Mouse (Mus musculus): ENCODE measurements at regions not wholly inside any gene's neighbourhood (a gene's known extent, or its start where the extent isn't known, plus 50 kb on each side); places are given as distances from the start of the nearest gene placed in this dataset.

DNA sequence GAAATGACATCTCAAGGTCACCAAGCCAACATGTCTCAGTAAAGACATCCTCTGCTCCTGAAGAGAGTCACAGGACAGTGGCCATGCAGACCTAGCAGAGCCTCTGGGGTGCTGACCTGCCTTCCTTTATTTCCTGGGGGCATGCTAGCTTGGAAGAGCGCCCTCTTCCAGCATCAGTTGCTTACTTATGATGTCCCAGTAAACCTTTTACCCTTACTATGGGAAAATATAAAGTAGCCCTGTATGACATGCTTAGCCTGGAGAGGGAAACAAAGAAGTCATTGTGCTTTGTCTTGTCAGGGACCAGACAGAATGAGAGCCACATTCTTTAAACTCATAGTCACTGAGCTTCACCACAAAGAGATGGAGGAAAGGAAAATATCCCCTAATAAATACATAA lies 82.9 kb downstream of the Postn start:
- TF ChIP-seq CTCF (IDR thresholded peaks at IDR 0.05; ENCODE audit: low read depth): no peak
- no peak overlapping the region for H3K4me3 ChIP-seq (ENCODE audit: low read depth, low read length)
- H3K27me3 ChIP-seq (ENCODE audit: insufficient read depth, low read length): no peaks in the 10 kb centered on the region
- H3K9me3 ChIP-seq (ENCODE audit: low read length): no peaks in the 10 kb centered on the region
- no peak overlapping the region for H3K9ac ChIP-seq
- ATAC-seq (no peak), DNase-seq (no peak)
- H3K4me2 ChIP-seq (ENCODE audit: low read depth): no peak overlapping the region
- H3K4me1 ChIP-seq (ENCODE audit: insufficient read depth): no peaks in the 10 kb centered on the region
- H3K27ac ChIP-seq (ENCODE audit: low read depth, low read length): no peak overlapping the region
- H3K36me3 ChIP-seq (ENCODE audit: insufficient read depth): no peaks in the 10 kb centered on the region
- 63% methylated on average over 1 of the region's 1 CpGs for WGBS

DNA sequence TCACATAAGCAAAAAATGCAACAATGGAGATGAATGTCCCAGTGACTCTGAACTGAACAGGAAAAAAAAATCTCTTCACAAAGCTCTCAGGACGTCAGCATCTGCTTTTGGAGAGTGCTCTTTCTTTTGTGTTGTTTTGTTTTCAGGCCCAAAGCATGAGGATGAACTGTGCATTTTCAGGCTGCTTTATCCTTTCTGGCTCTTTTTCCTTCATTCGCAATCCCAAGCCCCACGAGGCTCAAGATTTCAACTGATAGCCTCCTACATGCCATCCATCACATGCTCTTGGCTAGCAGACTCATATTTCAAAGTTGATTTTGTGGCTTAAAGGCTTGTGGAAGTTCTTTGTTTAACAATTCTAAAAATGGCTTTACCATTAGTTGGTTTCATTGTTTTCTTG lies 86.0 kb downstream of the Postn start:
- Histone ChIP-seq H3K27me3 (ENCODE audit: insufficient read depth, low read length) (no peaks in the 10 kb centered on the region), H3K9ac (no peak overlapping the region), H3K4me1 (ENCODE audit: insufficient read depth) (no peaks in the 10 kb centered on the region), H3K9me3 (ENCODE audit: low read length) (no peaks in the 10 kb centered on the region), H3K4me2 (ENCODE audit: low read depth) (no peak overlapping the region), H3K27ac (ENCODE audit: low read depth, low read length) (no peak overlapping the region), H3K36me3 (ENCODE audit: insufficient read depth) (no peaks in the 10 kb centered on the region), H3K4me3 (ENCODE audit: low read depth, low read length) (no peak overlapping the region)
- 23% methylated on average over 3 of the region's 3 CpGs for WGBS
- no peak for TF ChIP-seq CTCF (IDR thresholded peaks at IDR 0.05; ENCODE audit: low read depth)
- ATAC-seq: no peak
- no peak for DNase-seq

DNA sequence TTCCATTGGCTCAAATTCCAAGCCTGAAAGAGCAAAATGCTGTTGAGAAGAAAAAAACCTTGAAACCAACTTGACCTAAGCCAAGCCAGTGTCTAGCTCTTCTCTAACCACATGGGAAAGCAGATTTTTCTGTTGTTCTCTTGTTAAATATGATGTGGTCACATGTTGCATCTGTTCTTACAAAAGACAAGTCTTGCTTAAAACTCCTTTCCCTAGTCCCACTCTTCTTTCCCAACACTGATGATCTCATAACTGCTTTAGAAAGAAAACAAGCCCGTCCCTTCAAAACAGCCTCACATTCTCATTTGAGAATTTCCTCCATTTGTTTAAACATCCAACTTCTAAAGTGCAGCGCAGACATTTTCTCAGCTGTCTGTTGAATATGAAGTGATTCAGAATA lies 96.5 kb downstream of the Postn start:
- no peak for TF ChIP-seq CTCF (IDR thresholded peaks at IDR 0.05; ENCODE audit: low read depth)
- Histone ChIP-seq H3K4me2 (ENCODE audit: low read depth) (no peak overlapping the region), H3K27me3 (ENCODE audit: insufficient read depth, low read length) (no peaks in the 10 kb centered on the region), H3K9ac (no peak overlapping the region), H3K4me3 (ENCODE audit: low read depth, low read length) (no peak overlapping the region), H3K9me3 (ENCODE audit: low read length) (no peaks in the 10 kb centered on the region), H3K27ac (ENCODE audit: low read depth, low read length) (no peak overlapping the region), H3K4me1 (ENCODE audit: insufficient read depth) (no peaks in the 10 kb centered on the region), H3K36me3 (ENCODE audit: insufficient read depth) (no peaks in the 10 kb centered on the region)
- WGBS: 73% methylated on average over 2 of the region's 2 CpGs
- no peak for DNase-seq
- no peak for ATAC-seq

DNA sequence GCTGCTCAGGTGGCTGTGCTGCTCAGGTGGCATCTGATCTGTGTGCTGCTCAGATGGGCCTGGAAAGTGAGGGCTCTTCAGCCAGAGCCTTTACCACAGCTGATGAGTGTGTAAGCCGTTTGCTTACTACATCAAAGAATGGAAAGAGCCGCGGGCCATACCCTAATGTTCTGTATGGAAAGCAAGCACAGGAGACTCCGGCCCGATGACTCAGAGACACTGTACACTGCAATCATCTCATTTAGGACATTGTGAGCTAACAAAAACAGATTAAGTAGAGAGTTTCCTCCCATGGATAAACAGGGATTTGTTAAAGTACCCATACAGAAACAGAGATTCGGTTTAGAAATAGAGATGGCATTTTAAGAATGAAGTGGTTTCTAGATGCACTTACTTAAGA lies 100.5 kb downstream of the Postn start:
- H3K4me2 ChIP-seq (ENCODE audit: low read depth): no peak overlapping the region
- DNase-seq (no peak), ATAC-seq (no peak)
- WGBS: 91% methylated on average over 6 of the region's 6 CpGs
- no peak overlapping the region for H3K9ac ChIP-seq
- TF ChIP-seq CTCF (IDR thresholded peaks at IDR 0.05; ENCODE audit: low read depth): no peak
- no peaks in the 10 kb centered on the region for H3K36me3 ChIP-seq (ENCODE audit: insufficient read depth)
- no peak overlapping the region for H3K27ac ChIP-seq (ENCODE audit: low read depth, low read length)
- H3K9me3 ChIP-seq (ENCODE audit: low read length): no peaks in the 10 kb centered on the region
- H3K4me1 ChIP-seq (ENCODE audit: insufficient read depth): no peaks in the 10 kb centered on the region
- H3K27me3 ChIP-seq (ENCODE audit: insufficient read depth, low read length): no peaks in the 10 kb centered on the region
- no peak overlapping the region for H3K4me3 ChIP-seq (ENCODE audit: low read depth, low read length)

DNA sequence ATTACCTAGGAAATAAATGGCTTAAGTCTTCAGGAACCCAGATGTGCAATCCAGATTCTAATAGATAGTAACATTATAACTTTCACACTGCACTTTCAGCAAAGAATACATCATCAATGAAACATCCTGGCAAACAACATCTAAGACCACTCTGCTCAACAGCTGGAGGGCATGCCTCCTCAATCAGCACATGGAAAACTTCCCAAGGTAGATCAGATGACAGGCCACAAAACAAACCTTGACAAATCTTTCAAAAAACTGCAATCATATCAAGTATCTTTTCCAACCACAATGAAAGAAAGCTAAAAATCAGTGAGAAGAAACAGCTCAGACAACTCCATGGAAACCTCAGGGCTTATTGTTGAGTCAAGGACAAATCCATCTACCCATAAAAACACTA lies 105.2 kb downstream of the Postn start:
- H3K9me3 ChIP-seq (ENCODE audit: low read length): no peaks in the 10 kb centered on the region
- H3K36me3 ChIP-seq (ENCODE audit: insufficient read depth): no peaks in the 10 kb centered on the region
- no peak overlapping the region for H3K4me2 ChIP-seq (ENCODE audit: low read depth)
- DNase-seq (no peak), ATAC-seq (no peak)
- no peak for TF ChIP-seq CTCF (IDR thresholded peaks at IDR 0.05; ENCODE audit: low read depth)
- H3K9ac ChIP-seq: no peak overlapping the region
- no peak overlapping the region for H3K4me3 ChIP-seq (ENCODE audit: low read depth, low read length)
- H3K27ac ChIP-seq (ENCODE audit: low read depth, low read length): no peak overlapping the region
- no peaks in the 10 kb centered on the region for H3K4me1 ChIP-seq (ENCODE audit: insufficient read depth)
- no peaks in the 10 kb centered on the region for H3K27me3 ChIP-seq (ENCODE audit: insufficient read depth, low read length)

DNA sequence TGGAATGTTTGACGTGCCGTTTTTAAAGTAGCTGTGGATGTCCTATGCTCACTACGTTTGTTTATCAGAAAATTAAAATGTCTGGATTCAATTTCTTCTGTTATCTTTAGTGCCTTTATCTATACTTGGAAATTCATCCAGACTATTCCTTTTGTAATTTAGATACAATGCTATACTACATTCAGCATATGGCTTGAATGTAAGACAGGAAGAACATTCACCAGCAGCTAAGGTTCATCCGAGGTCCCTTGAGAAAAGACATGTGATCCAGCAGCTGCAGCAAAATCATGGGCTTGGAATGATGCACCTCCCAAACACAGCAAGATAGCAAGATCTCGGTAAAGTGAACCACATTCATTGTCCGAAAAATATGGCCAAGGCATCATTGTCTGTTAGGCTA lies 113.3 kb downstream of the Postn start:
- DNase-seq (no peak), ATAC-seq (no peak)
- Histone ChIP-seq H3K36me3 (ENCODE audit: insufficient read depth) (no peaks in the 10 kb centered on the region), H3K9ac (no peak overlapping the region), H3K27me3 (ENCODE audit: insufficient read depth, low read length) (no peaks in the 10 kb centered on the region), H3K4me2 (ENCODE audit: low read depth) (no peak overlapping the region), H3K4me3 (ENCODE audit: low read depth, low read length) (no peak overlapping the region), H3K27ac (ENCODE audit: low read depth, low read length) (no peak overlapping the region), H3K9me3 (ENCODE audit: low read length) (no peaks in the 10 kb centered on the region), H3K4me1 (ENCODE audit: insufficient read depth) (no peaks in the 10 kb centered on the region)
- 77% methylated on average over 6 of the region's 6 CpGs for WGBS
- no peak for TF ChIP-seq CTCF (IDR thresholded peaks at IDR 0.05; ENCODE audit: low read depth)

DNA sequence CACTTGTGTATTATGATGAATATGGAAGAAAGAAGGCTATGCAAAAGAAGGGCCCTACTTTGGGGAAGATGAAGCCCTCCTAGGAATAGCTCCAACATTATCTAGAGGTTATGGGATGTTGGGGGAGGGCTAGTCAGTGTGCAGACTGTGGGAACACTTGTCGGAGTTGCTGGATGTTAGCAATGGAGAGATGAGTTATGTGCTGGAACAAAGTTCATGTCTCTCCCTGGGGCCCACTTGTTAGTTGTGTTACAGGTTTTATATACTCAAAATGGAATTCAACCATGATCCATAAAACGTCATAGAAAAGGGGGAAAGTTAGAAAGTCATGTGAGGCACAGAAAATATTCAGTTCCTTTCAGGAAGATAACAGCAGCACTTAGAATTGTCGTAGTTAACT lies 115.0 kb downstream of the Postn start:
- WGBS: 87% methylated on average over 3 of the region's 3 CpGs
- Histone ChIP-seq H3K4me1 (ENCODE audit: insufficient read depth) (no peaks in the 10 kb centered on the region), H3K27me3 (ENCODE audit: insufficient read depth, low read length) (no peaks in the 10 kb centered on the region), H3K36me3 (ENCODE audit: insufficient read depth) (no peaks in the 10 kb centered on the region), H3K4me2 (ENCODE audit: low read depth) (no peak overlapping the region), H3K9me3 (ENCODE audit: low read length) (no peaks in the 10 kb centered on the region), H3K4me3 (ENCODE audit: low read depth, low read length) (no peak overlapping the region), H3K27ac (ENCODE audit: low read depth, low read length) (no peak overlapping the region), H3K9ac (no peak overlapping the region)
- no peak for TF ChIP-seq CTCF (IDR thresholded peaks at IDR 0.05; ENCODE audit: low read depth)
- DNase-seq (no peak), ATAC-seq (no peak)

DNA sequence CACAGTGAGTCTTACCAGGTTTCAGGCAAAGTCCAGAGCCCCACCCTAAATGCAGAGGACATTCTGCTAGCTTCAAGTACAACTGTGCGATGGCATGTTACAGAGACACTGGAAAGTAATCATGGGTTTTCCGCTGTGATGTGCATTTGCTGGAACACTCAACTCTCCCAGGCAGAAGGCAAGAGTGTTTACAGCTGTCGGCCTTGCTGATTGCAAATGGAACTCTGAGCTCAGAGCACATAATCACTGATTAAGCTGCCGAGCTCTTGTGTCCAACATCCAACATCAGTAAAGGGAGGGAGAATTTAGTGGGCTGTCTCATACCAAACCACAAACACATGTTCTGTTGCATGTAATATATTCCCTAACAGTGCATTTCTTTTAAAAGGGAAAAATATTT lies 117.1 kb downstream of the Postn start:
- no peak overlapping the region for H3K9ac ChIP-seq
- H3K36me3 ChIP-seq (ENCODE audit: insufficient read depth): no peaks in the 10 kb centered on the region
- no peak for TF ChIP-seq CTCF (IDR thresholded peaks at IDR 0.05; ENCODE audit: low read depth)
- no peak overlapping the region for H3K27ac ChIP-seq (ENCODE audit: low read depth, low read length)
- no peaks in the 10 kb centered on the region for H3K27me3 ChIP-seq (ENCODE audit: insufficient read depth, low read length)
- no peak overlapping the region for H3K4me2 ChIP-seq (ENCODE audit: low read depth)
- WGBS: 75% methylated on average over 4 of the region's 4 CpGs
- peak; percentile 10 for DNase-seq
- ATAC-seq: peak; percentile 59
- H3K4me1 ChIP-seq (ENCODE audit: insufficient read depth): no peaks in the 10 kb centered on the region
- H3K4me3 ChIP-seq (ENCODE audit: low read depth, low read length): no peak overlapping the region
- H3K9me3 ChIP-seq (ENCODE audit: low read length): no peaks in the 10 kb centered on the region

Measured in forebrain, postnatal 0 days (tissue).